Mouse (Mus musculus) small intestine, adult 2 months (tissue): ENCODE data around the gene E130311K13Rik. TPM values are rescaled to one million over a fixed set of nuclear protein-coding genes. Genes with fewer than 3 reads are reported as not detected.

Experiments used
- H3K27ac ChIP-seq: fragments of 200-500 bp; 2 replicates; pipeline ENCODE4 v1.5.1; 2012; ENCODE audit warnings: low read depth, low read length, control low read depth, inconsistent platforms; ENCODE audit not compliant: insufficient read depth
- H3K27me3 ChIP-seq: fragments of 200-500 bp; 2 replicates; pipeline ENCODE4 v1.6.1; 2012; ENCODE audit warnings: mild to moderate bottlenecking, moderate library complexity, low read length, inconsistent platforms; ENCODE audit not compliant: control insufficient read depth, insufficient read depth
- H3K36me3 ChIP-seq: fragments of 200-500 bp; 2 replicates; pipeline ENCODE4 v1.6.1; 2012; ENCODE audit warnings: mild to moderate bottlenecking, low read length, control low read depth, inconsistent platforms; ENCODE audit not compliant: control insufficient read depth, insufficient read depth
- H3K4me1 ChIP-seq: fragments of 200-500 bp; 2 replicates; pipeline ENCODE4 v1.6.1; 2012; ENCODE audit warnings: low read length, inconsistent platforms, mixed read lengths; ENCODE audit not compliant: control insufficient read depth, insufficient read depth, insufficient read length
- H3K4me3 ChIP-seq: fragments of 200-500 bp; 2 replicates; pipeline ENCODE4 v1.5.1; 2012; ENCODE audit warnings: low read depth, mild to moderate bottlenecking, control low read depth, inconsistent platforms, low read length, moderate library complexity
- CTCF ChIP-seq: fragments of 200-500 bp; IDR thresholded peaks from 2 replicates; pipeline ENCODE4 v1.5.1; 2012; ENCODE audit warnings: low read depth, mild to moderate bottlenecking, control low read depth, inconsistent platforms, low read length, moderate library complexity, mixed read lengths; ENCODE audit not compliant: insufficient replicate concordance, insufficient read length; ENCODE audit errors: extremely low read depth
- POLR2A ChIP-seq: fragments of 200-500 bp; IDR thresholded peaks from 2 replicates; pipeline ENCODE4 v1.6.1; 2012; ENCODE audit warnings: low read depth, mild to moderate bottlenecking, control low read depth, inconsistent platforms, low read length, moderate library complexity
- WGBS: fragments of 180-500 bp; shearing (Covaris S2); methylation state at CpG from one replicate; pipeline ENCODE4 v1.1.7; 2018; 5-methylcytosine and 5-hydroxymethylcytosine counted together
- polyA plus RNA-seq: library from polyadenylated mRNA; depleted of rRNA; stranded (reverse); fragments of >200 nt; gene quantifications from 2 replicates; pipeline ENCODE4 v1.2.3, GENCODE M21; 2012

The E130311K13Rik gene
- polyA plus RNA-seq, 1 experiment, result 1.4 TPM

- Histone ChIP-seq H3K27me3 (no peaks in the 10 kb centered on the region), H3K36me3 (no peaks in the 10 kb centered on the region), H3K4me3 (peak overlapping the region; percentile 57), H3K4me1 (0 out of 2 replicates have a peak, but pooled peaks cover 3% of the 10 kb centered on the region), H3K27ac (peak overlapping the region; percentile 68)
- no peak for TF ChIP-seq CTCF
- TF ChIP-seq POLR2A, result no peak
- whole genome bisulfite sequencing, result 13% methylated on average over 7 of the region's 7 CpGs
Observed at GRCm38 (mm10) chr3:63893677-63894076, 35.6 kb downstream of the E130311K13Rik start.

DNA sequence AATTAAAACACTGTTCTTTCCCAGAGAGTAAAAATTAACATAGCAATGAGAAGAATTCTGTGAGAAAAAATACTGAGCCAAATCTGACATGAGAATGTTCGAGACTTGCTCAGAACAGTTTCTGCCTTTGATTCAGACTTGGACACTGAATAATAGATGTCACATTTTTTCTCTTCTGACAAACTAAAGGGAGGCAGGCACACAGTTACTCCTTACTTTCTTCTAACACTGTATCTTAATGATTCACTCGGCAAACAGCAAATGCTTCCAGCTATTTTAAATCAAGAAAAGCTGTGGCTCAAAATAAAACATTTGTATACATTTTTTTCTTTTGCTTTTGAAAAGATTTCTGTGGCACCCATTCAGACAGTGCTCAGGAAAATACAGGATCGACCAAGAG lies 37.1 kb downstream of the E130311K13Rik start:
- Histone ChIP-seq H3K27me3 (no peaks in the 10 kb centered on the region), H3K4me1 (peaks cover 4% of the 10 kb centered on the region; the same call in 1 of the 2 replicates), H3K4me3 (no peak overlapping the region), H3K27ac (no peak overlapping the region), H3K36me3 (no peaks in the 10 kb centered on the region)
- WGBS, result 23% methylated on average over 3 of the region's 3 CpGs
- TF ChIP-seq POLR2A, result no peak
- no peak for TF ChIP-seq CTCF

DNA sequence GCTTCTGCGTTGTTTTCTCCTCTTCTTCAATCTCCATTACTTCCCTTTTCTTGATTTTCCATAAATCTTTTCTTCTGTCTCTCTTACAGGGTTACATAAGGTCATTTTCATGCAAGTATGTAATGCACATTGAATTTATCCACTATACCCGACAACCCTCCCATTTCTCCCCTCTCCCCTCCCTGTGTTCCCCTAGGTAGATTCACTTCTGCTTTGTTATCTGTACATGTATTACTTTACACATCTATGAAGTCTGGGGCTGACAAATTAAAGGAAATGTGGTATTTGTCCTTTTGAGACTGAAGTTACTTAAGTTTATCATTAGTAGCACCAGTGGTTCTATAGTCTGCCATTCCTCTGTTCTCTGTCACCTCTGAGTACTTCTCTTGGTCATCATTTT lies 48.2 kb downstream of the E130311K13Rik start:
- 79% methylated on average over 2 of the region's 2 CpGs for WGBS
- TF ChIP-seq POLR2A, result no peak
- no peak for TF ChIP-seq CTCF
- H3K4me1 ChIP-seq, result no peaks in the 10 kb centered on the region
- H3K27me3 ChIP-seq, result no peaks in the 10 kb centered on the region
- H3K36me3 ChIP-seq, result peaks cover 7% of the 10 kb centered on the region
- H3K27ac ChIP-seq, result no peak overlapping the region
- no peak overlapping the region for H3K4me3 ChIP-seq

DNA sequence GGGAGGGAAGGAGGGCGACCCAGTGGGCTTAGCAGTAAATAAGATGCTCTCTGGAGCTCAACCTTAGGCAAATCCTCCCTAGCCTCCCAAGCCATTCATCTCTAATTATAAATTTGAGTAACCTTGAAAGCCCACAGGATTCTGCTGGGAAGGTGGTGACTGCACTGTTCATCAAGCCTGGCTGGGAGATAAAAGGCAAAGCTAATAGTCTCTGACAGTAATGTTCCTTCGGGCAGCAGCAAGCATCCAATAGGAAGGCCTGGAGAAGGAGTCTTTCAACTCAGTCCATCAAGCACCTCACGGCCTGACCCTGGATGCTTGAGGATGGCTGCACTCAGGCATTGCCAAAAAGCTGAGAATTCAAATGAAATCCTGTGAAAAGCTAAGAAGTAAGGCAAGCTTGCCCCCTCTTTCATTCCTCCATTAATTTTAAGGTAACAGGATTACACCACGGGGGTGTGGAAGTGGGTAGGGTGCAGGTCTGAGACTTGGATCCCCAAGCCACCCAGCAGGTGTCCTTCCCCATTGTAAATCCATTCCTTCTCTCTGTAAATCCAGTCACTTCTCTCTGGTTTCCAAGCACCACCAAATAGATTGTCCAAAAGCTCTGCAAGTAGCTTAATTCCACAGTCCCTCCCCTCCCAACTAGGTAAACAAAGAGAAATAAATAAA lies 50.1 kb downstream of the E130311K13Rik start:
- 71% methylated on average over 4 of the region's 4 CpGs for WGBS
- TF ChIP-seq CTCF (no peak), POLR2A (no peak)
- no peak overlapping the region for H3K27ac ChIP-seq
- H3K4me3 ChIP-seq, result no peak overlapping the region
- H3K27me3 ChIP-seq, result no peaks in the 10 kb centered on the region
- no peaks in the 10 kb centered on the region for H3K4me1 ChIP-seq
- H3K36me3 ChIP-seq, result peaks cover 6% of the 10 kb centered on the region

DNA sequence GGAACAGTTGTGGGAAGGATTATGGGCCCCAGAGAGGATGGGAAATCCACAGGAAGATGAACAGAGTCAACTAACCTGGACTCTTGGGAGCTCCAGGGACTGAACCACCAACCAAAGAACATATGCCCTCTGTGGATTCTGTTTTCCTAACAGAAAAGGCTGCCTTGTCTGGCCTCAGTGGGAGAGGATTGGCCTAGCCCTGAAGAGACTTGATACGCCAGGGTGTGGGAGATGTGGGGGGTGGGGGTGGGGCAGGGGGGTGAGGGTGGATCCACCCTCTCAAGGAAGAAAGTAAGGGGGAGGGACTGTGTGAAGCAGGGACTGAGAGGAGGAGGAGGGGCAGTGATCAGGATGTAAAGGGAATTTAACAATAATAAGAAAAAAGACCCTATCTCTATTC lies 56.5 kb downstream of the E130311K13Rik start:
- H3K4me3 ChIP-seq, result no peak overlapping the region
- H3K27ac ChIP-seq, result no peak overlapping the region
- 71% methylated on average over 1 of the region's 1 CpGs for WGBS
- TF ChIP-seq POLR2A (no peak), CTCF (no peak)
- H3K4me1 ChIP-seq, result no peaks in the 10 kb centered on the region
- H3K27me3 ChIP-seq, result no peaks in the 10 kb centered on the region
- H3K36me3 ChIP-seq, result peaks cover 6% of the 10 kb centered on the region; the same call in 1 of the 2 replicates

- TF ChIP-seq POLR2A, result no peak
- no peak for TF ChIP-seq CTCF
- WGBS, result 55% methylated on average over 2 of the region's 2 CpGs
- Histone ChIP-seq H3K4me3 (no peak overlapping the region), H3K4me1 (no peaks in the 10 kb centered on the region), H3K27ac (no peak overlapping the region), H3K36me3 (peaks cover 6% of the 10 kb centered on the region; the same call in 1 of the 2 replicates), H3K27me3 (no peaks in the 10 kb centered on the region)
Observed at GRCm38 (mm10) chr3:63871249-63871648, 58.0 kb downstream of the E130311K13Rik start.

DNA sequence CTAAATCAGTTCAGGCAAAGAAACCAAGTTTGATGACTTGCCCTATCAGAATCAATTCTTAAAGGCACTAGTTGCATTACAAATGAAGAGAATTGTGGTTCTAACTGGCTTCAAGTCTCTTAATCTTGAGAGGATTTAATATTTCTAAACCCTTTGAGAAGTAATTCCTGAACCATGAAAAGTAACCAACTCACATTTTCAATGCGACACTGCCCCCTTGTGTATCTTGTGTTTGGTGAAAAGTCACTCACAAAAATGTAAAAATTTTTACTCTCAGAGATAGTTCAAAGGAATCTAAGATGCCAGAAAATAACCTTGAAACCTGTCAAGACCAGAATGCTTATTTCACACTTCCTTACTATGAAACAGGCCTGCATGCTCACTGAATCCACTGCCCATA lies 61.0 kb downstream of the E130311K13Rik start:
- 65% methylated on average over 1 of the region's 1 CpGs for WGBS
- TF ChIP-seq POLR2A, result no peak
- no peak for TF ChIP-seq CTCF
- no peaks in the 10 kb centered on the region for H3K27me3 ChIP-seq
- no peak overlapping the region for H3K27ac ChIP-seq
- peaks cover 3% of the 10 kb centered on the region; the same call in 1 of the 2 replicates for H3K36me3 ChIP-seq
- no peak overlapping the region for H3K4me3 ChIP-seq
- H3K4me1 ChIP-seq, result no peaks in the 10 kb centered on the region
